Mouse (Mus musculus): ENCODE data around the gene Lrrc9. TPM values are rescaled to one million over a fixed set of nuclear protein-coding genes. Genes with fewer than 3 reads are reported as not detected.
A peak's percentile ranks its signal among the peaks of the same experiment; 100 is the strongest.

Gene Lrrc9
- 9.6 and 10.2 TPM in 2 replicates for total RNA-seq (2021)
- long read RNA-seq, partial matches to known transcripts: 1 of 3 reads
- long read RNA-seq, other reads (novel, unspliced or antisense): 2 of 3 reads

GRCm38 (mm10) chr12:72441839-72442576 lies at the start of gene Lrrc9:
TSS of gene Lrrc9 (plus strand) at chr12:72441866.
- DNase-seq: peak; percentile 34

GRCm38 (mm10) chr12:72393046-72393805 lies 48.4 kb upstream of the Lrrc9 start:
- no peak for DNase-seq

- DNase-seq: no peak
Measured at GRCm38 (mm10) chr12:72405031-72405430, 36.6 kb upstream of the Lrrc9 start.

GRCm38 (mm10) chr12:72407146-72407545 lies 34.5 kb upstream of the Lrrc9 start:
- no peak for DNase-seq

- no peak for DNase-seq
Measured at GRCm38 (mm10) chr12:72407721-72408110, 34.0 kb upstream of the Lrrc9 start.

DNA sequence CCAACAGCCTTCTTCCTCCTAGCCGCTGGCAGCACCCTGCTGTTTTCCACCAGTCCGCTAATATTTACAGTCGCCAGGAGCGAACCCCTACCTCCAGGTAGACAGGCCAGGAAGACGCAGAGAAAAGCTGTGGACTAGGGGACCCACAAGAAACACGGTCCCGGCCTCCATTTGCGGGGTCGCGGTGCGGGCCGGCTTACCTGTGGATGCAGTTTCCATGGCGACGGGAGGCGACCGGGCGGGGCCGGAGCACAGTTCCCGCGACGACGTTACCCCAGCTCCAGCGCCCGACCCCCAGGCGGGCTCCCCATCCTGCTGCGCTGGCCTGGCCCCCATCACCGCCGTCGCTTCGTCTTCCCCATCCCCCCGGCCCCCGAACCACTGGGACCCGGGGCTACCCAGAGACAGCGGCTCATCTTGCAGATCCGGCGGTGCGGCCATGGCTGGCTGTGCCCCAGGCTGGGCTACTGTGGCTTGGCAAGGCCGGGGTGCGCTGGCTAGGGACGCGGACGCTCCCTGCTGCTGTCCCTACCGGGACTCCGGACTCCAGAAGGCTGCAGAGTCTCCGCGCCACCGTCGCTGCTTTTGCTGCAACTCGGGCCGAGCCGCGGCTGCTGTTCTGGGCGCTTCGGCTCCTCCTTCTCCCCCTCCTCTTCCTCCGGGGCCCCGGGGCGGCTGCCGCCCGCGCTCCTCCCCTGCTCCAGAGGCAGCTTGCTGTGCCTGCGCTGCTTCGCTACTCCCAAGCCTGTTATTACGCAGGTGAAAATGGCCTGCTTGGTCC lies 33.4 kb upstream of the Lrrc9 start:
- DNase-seq: peak; percentile 56

DNA sequence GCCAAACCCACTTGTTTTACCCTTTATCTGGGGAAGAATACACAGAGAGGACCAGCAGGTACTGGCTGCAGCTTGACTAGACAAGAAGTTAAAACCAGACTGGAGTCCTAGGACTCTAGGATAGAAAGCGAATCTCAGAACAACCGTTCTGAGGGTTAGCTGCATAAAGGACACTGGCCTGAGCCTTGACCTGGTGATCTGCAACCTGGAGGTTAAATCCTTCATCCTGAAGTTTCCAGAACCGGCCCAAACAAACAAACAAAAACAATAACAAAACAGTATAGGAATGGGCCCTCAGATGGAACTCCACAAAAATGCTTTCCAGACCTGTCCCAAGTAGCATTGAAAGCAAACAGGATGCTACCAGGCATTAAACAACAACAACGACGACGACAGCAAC lies 32.7 kb upstream of the Lrrc9 start, which contains the start of gene Rtn1:
Gene Rtn1 (minus strand): TSS at position 101 of the 400 bp plus-strand sequence.
- DNase-seq: no peak

DNA sequence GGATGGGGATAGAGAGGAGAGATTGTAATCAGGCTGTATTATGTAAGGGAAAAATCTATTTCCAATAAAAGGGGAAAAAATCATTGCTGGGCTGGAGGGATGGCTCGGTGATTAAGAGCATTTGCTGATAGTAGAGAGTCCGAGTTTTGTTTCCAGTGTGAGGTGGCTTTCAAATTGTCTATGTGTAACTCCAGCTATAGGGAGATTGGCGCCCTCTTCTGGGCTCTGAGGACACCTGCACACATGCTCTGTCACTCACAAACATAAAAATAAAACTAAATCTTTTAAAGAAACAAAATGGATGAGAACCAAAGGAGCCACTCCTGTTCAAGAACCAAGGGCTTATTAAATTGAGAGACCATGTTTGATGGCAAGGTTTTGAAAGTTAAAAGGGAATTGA lies 23.9 kb upstream of the Lrrc9 start:
- no peak for DNase-seq

DNA sequence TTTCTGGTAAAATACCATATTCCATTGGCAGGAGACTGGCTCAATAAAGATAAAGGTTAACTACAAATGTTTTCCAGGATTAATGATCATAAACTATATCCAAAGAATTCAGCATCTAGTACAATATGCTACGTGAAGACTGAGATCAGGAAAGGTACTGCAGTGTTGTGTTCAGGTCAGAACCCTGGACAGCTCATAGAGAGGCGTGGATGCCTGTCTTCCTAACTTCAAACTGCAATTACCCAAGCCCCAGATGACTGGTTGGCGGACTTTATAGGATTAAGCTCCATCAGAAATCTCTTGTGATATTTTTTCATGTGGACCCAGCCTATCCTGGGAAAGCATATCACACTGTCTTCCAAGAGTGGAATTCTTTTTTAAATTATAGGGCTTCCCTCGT lies 19.0 kb upstream of the Lrrc9 start:
- DNase-seq: no peak

- DNase-seq: peak; percentile 56
Measured at GRCm38 (mm10) chr12:72427722-72428126, 13.9 kb upstream of the Lrrc9 start.

DNA sequence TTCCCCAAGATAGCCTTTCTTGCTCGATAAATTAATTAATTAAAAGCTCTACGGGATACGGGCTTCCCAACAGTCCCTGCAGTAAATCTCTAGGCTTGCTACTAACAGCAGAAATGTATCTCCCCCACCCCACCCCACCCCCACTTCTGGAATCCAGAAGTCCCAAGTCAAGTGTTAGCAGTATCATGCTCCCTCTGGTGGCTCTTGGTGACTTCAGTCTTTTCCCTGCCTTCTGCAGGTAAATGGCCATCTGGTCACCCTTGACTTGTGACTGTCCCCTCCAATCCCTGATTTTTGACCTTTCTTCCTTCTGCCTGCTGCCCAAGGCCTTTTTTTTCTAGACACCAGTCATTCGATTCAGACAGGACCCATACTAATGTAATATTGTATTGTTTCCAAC lies 9.5 kb upstream of the Lrrc9 start:
- no peak for DNase-seq

DNA sequence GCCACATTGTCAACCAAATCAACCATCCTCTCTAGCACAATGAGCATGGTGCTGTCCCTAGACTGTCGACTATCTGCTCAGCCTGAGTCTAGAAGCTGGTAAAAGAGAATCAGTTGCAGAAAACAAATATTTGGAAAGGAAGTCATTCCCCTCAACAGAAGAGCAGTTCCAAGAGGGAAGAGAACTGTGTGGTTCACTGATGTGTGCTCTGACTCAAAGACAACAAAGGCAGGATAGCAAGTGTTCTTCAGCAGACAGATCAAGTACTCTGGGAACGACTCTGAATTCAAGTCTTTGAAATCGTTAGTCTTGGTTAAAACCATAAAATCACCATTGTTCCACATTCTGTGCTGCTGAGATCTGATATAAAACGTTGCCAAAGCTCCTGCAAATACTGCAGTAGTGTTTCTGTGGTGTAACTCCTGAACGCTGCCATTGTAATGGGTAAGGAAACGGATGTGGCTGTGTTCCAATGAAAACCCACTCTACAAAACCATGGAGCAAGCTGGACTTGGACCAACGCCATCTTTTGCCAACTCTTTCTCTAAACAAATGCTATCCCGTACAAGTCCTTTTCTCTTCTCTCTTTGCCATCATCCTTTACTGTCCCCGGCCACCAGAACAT lies 8.3 kb upstream of the Lrrc9 start:
- no peak for DNase-seq

DNA sequence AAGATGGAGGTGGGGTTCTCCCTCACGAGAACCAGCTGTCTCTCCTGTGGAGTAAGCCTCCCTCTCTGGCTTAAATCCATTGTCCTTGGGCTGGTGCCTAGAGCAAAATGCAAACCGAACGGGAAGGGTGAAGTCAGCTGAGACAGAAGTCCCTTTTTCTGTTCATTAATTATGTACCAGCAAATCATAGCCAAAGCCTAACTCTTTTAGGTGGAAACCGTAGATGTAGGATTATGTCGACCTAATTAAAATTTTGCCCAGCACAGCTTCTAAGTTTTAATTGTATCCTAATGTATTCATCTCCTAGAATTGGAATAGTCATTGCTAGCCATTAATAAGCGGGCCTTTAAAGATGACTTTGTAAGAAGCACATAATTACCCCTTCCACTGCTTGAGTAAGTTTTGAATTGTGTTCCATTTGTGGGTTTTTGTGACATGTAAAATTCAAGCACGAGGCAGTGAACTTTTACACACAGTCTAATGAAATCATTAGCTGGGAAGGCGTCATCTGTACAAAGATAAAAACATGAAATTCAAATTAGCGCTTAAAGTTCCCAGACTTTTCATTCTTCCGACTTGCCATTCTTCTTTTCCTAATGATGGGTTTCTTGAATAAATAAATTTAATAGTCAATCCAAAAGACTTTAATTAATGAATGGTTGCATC lies 3.9 kb upstream of the Lrrc9 start:
- no peak for DNase-seq

DNA sequence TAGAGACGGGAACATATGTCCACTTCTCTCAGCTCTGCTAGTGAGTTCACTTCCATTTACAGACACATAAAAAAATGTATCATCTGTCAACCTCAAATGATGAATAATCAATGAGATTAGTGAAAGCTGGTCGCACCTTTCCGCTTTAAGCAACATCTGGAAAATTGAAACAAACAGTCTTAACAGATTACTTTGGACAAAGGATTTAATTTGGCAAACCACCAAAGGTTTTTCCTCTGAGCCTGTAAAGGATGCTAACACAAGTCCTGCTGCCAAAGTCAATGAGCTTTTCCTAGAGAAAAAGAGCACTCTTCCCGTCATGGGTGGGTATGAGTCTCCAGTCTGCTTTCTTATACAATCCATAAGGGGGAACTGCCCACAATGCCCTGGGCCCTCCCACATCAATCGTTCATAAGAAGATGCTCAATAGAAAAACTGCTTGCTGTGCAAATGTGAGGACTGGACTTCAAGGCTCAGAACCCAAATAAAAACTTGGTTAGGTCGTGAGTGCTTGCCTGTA lies 2.6 kb upstream of the Lrrc9 start:
- DNase-seq: no peak

DNA sequence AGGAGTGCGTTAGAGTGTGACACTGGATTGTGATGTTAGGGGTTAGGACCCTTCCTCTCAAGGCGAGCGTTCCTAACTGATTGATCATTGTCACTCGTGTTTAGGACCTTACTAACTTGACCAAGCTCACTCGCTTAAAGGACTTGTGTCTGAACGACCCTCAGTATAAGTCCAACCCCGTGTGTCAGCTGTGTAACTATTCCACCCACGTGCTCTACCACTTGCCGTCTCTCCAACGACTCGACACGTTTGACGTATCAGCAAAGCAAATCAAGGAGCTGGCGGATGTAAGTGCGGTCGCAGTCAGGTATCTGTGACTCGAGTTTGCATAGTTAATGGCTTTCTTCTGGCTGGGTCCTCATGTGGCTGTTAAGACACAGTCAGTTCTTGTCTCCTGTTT lies 12.3 kb downstream of the Lrrc9 start:
- no peak for DNase-seq

- no peak for DNase-seq
Measured at GRCm38 (mm10) chr12:72461191-72461893, 19.7 kb downstream of the Lrrc9 start.

DNA sequence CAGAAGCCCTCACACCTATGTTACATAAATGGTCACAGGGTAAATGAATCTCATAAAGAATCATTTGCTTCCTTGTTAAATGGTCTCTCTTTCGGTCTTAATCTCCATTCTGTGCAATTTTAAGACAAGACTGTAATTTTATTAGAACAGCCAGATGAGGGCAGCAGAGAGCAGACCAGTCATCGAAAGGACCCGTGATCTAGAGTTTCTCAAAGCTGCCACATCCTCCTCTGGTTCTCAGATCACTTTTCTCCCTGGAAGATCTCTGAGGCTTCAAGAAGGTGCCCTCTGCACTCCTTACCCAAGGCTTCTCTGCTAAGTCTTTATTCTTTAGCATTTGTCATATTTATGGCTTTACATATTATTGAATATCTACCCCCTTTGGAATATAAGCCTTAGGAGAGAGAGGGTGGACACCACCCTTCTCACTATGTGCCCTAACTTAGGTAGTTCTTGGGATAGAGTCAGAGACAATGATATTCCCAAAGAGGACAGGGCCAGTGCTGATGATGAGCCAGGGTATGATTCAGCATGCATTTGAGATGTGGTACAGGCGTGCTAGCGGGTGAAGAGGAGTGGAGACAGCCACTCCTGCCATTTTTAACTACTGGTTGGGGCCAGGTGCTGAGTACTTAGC lies 20.3 kb downstream of the Lrrc9 start:
- peak; percentile 54 for DNase-seq

DNA sequence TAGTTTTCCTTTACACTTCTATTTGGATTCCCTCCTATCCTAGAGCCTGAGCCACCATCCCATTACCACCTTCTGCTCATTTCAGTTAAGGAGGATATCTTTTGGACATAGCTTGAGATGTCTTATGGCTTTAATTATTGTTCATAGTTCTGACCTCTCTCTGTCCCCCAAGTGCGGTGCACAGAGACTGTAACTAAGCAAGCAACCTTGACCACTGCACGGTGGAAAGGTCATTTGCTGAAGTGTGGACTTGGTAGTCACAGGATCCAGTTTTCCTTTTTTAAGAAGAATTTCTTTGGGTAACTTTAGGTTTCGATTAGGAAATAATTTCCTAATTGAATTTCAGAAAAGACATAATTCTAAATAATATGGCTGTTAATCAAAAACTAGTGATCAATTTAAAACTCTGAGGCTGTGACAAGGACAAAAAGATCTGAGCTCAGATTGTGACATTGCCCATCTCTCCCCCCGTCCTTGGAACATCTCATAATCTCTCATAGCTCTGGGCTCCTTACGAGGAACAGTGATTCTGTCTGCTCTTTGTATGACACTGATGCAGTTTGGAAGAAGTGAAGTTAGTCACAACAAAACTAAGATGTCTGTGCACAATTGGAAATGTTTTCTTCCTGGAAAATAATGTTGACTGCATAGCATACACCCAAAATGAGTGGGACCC lies 24.3 kb downstream of the Lrrc9 start:
- no peak for DNase-seq

DNA sequence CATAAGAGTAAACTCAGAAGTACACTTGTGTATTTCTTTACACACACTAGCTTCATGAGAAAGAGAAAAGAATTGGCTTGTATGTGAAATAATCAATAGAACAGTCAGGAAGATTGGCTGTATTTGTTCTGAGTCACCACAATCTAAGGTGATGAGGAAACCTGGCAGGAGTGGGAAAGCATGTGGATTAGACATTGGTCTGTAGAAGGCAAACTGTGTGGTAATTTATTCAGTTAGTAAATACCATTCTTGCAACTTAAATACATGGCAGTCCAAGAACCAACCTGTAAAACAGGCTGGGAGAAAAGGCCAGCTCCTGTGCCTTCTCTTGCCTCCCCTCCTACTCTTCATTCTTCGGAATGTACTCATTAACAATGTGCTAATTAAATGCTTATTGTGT lies 25.6 kb downstream of the Lrrc9 start:
- DNase-seq: no peak

DNA sequence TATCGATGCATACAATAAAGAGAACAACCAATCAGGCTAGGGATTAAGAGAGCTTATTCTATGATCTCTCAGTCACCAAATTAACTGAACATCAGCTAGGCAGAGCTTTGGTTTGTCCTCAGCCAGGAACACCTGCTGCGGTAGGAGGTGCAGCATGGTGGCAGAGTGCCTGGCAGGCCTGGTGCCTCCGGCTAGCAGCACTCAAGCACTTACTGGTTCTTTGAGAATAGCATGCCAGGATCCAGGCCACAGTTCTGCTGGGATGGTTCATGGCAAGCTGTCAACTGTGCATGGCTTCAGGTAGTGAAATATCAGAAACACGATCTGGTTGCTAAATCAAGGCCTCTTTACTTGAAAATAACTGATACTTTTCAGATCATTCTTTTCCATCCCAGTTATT lies 26.1 kb downstream of the Lrrc9 start:
- DNase-seq: no peak

Data from adrenal gland, postnatal 25 days (tissue).